Mouse (Mus musculus) cortical plate, adult 2 months (tissue): Measurements from ENCODE around the gene Pcmt1.

ENCODE experiments used
- CTCF ChIP-seq: fragments of 200-500 bp; IDR thresholded peaks from 2 replicates; pipeline ENCODE4 v1.5.1; 2011; ENCODE audit warnings: mild to moderate bottlenecking, control low read depth, low read length; ENCODE audit not compliant: insufficient read depth; ENCODE audit errors: extremely low read depth
- POLR2A ChIP-seq: fragments of 200-500 bp; IDR thresholded peaks from 2 replicates; pipeline ENCODE4 v1.6.1; 2011; ENCODE audit warnings: mild to moderate bottlenecking, low read length, control low read depth; ENCODE audit not compliant: insufficient read depth; ENCODE audit errors: extremely low read depth

DNA sequence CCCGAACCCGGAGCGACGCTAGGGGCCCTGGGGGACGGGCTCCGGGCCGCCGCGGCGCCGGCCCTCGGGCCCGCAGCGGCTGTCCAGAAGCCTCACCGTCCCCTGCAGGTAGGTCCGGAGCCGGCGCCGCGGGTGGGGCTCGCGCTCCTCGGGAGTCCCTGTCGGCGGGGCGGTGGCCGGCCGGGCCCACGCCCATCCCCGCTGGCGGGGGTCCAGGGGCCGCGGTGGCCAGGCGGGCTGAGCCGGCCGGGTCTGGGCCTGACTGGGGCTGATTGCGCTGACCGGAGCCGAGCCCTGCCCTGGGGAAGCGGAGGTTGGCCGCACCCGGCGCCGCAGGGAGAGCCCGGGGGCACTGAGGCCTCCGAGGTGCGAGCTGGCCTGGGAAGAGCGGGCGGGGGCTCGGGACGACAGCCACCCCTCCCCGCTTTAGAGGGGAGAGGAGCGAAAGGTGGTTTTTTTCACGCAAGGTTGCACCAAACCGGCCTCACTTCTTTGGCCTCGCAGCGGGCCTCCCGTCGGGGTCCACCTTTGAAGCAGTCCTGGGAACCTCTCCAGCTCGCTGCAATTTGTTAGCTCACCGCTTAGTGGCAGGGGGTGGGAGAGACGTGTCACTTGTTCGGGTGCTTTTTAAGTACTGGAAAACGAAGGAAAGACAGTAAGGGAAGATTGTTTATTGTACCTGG lies 548 bp upstream of the Pcmt1 start:
- TF ChIP-seq CTCF (0 out of 2 replicates have a peak, but pooled peaks have one; percentile 9), POLR2A (no peak)
